Mouse (Mus musculus): ENCODE measurements around the gene Smarca4.
"Not testable (repeated sequence)": the region's sequence is repeated elsewhere in the genome, so short reads cannot be mapped to it uniquely, and the experiment has no call there.

The Smarca4 gene

DNA sequence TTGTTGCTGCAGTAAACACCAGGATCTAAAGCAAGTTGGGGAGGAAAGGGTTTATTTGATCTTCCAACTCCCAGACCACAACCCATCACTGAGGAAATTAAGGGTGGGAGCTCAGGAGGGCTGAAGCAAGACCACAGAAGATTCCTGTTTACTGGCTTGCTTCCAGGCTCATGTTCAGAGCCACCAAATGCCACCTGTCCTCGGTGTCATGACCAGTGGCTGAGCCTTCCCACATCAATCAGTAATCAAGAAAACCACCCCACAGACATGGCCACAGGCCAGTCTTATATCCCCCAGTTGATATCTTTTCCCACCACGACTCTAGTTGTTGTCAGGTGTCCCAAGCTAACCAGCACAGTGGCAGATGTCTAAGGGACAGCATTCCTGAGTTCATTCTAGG lies 37.3 kb downstream of the Smarca4 start:
- no peak for DNase-seq (ENCODE audit: low spot score in 2 of 2)

DNA sequence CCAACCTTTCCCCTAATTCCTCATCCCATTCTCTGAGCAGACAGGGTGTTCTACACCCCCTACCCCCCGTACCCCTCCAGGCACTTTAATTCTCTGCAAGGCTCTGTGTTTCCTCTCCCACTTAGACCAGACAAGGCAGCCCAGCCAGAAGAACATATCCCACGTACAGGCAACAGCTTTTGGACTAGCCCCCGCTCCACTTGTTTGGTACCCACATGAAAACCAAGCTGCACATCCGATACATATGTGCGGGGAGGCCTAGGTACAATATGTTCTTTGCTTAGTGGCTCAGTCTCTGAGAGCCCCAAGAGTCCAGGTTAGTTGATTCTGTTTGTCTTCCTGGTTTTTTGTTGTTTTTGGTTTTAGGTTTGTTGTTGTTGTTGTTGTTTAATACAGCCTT lies 46.1 kb downstream of the Smarca4 start:
- DNase-seq (ENCODE audit: low spot score in 2 of 2): no peak

DNA sequence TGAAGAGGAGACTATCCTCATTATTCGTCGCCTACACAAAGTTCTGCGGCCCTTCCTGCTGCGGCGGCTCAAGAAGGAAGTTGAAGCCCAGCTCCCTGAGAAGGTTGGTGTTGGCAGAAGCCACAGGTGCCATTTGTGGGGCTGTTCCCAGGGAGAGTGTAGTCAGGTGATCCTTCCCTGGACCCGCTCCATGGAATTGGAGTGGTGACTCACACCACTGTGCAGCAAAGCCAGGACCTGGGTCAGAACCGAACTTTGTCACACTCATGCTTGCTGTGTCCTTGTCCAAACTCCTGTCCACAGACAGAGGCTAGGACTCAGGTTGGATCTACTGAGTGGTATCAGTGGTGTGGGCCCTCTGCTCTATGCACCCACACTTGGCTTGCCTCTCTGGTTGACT lies 53.0 kb downstream of the Smarca4 start:
- DNase-seq (ENCODE audit: low spot score in 2 of 2): no peak

DNA sequence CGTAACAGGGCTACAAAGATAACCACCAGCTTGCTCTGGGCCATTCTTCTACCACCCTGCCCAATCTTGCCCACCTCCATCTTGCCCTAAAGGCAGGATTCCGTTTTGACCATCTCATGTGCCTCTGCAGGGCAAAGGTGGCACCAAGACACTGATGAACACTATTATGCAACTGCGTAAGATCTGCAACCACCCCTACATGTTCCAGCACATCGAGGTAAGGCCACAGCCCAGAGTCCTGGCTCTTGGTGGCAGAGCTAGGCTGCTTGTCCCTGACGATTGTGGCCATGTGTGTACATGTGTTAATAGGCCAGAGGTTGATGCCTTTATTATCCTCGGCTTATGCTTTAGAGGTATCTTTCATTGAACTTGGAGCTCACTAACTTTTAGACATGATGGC lies 54.4 kb downstream of the Smarca4 start:
- no peak for DNase-seq (ENCODE audit: low spot score in 2 of 2)

DNA sequence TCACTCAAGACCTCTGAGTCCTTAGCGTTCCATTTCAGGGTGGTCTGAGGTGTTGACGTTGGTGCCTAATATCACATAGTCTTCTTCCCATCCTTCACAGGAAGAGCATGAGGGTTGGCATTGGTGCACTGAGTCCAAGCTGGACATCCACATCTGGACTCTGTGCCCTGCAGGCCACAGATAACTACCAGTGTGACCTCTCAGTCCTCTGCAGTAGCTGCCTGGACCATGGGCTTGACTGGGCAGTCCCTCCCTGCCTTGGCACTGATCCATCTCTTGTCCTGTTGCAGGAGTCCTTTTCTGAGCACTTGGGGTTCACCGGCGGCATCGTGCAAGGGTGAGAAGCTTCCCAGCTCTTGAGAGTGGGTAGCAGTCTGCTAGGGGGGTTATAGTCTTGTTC lies 55.8 kb downstream of the Smarca4 start:
- no peak for DNase-seq (ENCODE audit: low spot score in 2 of 2)

DNA sequence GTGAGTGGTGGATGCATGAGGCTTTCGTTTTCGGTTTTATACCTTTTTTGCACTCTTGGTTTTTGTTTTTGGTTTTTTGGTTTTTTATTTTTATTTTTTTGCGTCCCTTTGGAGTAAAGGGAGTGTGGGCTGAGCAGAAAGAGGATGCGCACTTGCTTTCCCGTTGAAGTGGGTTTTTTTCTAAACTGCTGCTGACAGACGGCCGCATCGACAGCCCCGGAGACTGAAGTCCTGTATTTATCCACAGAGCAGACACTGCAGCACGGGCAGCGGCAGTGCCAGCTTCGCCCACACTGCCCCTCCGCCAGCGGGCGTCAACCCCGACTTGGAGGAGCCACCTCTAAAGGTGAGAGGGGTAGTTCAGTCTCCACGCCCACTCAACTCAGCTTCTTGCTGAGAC lies 61.7 kb downstream of the Smarca4 start:
- no peak for DNase-seq (ENCODE audit: low spot score in 2 of 2)

DNA sequence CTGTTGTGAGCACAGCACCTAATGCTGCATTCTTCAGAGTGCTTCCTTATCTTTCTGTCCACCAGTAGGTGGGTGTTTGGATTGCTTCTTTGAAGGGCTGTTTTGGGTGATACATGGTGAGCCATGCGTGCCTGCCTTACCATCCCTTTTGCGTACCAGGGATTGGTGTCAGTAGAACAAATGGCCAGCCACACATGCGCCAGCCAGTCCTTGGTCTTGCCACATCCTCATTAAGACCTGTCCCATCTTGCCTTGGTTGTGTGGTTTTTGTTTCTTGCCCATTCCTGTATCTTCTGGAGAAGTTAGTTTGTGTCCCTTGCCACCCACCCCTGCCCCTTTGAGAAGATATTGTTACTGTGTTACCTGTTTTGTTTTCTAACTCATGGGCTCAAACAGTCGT lies 64.5 kb downstream of the Smarca4 start:
- no peak for DNase-seq (ENCODE audit: low spot score in 2 of 2)

DNA sequence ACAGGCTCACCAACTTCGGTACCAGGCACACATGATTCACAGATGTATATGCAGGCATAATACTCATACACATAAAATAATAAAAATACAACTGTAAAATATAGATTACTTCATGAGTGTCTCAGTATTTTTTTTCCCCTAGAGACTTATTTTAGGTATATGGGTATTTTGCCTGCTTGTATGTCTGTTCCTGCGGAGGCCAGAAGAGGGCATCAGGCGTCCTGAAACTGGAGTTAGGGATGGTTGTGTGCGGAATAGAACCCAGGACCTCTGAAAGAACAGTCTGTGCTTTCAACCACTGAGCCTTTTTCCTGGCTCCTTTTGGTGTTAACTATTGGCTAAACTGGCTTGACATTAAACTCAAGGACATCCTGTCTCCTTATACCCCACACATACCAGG lies 66.9 kb downstream of the Smarca4 start:
- no peak for DNase-seq (ENCODE audit: low spot score in 2 of 2)

DNA sequence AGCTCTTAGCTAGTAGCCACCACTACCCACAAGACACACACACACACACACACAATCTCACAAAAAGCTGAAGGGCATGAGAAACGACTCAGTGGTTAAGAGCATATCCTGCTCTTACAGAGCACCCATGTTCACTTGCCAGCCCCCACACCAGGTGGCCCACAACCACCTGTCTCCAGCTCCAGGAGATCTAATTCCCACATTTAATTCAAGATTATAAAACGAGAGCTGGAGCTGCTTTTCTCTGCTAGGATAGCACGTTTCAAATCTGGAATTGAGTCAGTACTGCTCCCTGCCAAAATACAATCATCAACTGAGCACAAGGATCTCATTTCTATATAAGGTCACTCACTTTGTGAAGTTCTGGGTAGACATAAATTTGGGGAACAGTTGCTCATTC lies 67.9 kb downstream of the Smarca4 start:
- no peak for DNase-seq (ENCODE audit: low spot score in 2 of 2)

DNA sequence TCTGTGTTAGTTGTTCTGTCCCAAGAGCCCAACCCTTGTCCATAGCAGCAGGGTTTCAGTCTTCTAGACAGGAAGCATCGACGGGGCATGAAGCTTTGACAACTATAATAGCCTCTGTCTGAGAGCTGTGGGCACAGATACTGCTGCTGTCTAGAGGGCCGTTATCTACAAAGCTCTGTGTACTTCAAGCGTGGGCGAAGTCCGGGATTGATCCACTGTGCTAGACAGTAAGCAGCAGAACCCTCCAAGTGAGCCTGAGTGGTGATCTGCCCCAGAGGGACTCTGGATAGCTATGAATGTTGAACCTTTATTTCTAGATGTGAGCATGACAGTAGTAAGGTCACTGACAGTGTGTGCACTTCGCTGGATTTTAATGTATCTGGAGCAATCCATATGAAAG lies 72.6 kb downstream of the Smarca4 start:
- no peak for DNase-seq (ENCODE audit: low spot score in 2 of 2)

DNA sequence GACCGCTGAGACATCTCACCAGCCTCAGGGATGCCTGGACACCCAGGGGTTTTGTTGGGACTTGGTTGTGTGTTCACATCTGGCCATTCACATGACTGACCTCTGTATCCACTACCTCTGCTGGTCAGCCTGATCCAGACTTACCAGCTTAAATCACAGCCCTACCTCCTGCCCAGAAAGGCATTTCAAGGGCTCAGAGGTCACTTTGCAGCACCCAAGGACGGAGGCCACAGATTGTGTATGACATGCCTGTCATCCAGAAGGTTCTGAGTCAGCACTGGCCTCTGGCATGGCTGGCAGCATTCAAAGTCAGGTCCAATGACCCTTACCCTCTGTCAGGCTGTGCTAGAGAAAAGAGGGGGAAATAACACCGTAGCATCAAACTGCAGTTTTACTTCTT lies 74.1 kb downstream of the Smarca4 start:
- no peak for DNase-seq (ENCODE audit: low spot score in 2 of 2)

DNA sequence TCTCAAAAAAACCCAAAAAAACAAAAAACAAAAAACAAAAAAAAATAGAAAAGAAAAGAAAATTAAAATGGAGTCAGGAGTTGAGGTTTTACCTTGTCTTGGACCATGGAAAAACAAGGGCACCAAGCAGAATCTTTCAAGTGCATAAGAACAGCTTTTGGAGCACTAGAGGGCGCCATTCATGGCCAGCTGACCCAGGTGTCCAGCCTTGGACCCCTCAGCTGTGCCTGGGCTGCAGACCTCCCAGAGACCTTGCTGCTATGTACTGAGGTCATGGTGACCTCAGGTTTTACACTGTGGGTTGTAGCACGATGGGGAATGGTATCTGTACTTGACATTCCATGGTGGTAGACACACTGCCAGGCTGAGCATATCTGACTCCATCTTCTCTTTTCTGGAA lies 75.9 kb downstream of the Smarca4 start:
- no peak for DNase-seq (ENCODE audit: low spot score in 2 of 2)

DNA sequence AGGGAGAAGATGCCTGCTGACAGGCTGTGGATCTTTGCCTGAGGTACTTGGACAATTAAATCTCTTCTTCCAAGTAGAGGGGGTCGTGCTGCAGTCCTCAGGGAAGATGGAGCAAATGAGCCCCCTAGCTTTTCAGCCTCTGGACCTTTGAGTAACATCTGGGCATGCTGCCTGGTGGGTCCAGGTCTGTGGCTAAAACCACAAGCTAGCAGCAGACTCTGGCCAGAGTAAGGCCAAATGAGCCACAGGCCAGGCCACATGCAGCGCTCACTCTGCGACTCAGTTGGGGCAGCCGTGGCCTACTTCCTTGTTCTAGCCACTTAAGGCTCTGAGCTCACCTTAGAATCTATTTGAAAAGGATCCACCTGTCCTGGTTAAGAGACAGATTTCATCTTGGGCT lies 76.5 kb downstream of the Smarca4 start:
- no peak for DNase-seq (ENCODE audit: low spot score in 2 of 2)

DNA sequence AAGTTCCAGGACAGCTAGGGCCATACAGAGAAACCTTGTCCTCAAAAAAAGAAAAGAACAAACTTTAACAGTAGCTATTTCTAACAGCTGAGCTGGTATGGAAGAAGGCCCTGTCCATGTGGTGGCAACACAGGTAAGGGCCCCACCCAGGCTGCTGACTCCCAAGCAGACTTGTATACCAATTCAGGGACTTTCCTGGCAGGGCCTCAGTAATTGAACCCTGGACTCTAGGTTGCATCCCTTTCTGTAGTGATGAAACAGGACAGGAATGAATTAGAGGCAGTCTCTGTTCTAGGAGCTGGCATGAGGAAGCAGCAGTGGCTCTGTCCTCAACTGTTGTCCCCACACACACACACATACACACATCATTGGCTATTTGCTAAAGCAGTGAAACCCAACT lies 78.1 kb downstream of the Smarca4 start:
- DNase-seq (ENCODE audit: low spot score in 2 of 2): no peak

DNA sequence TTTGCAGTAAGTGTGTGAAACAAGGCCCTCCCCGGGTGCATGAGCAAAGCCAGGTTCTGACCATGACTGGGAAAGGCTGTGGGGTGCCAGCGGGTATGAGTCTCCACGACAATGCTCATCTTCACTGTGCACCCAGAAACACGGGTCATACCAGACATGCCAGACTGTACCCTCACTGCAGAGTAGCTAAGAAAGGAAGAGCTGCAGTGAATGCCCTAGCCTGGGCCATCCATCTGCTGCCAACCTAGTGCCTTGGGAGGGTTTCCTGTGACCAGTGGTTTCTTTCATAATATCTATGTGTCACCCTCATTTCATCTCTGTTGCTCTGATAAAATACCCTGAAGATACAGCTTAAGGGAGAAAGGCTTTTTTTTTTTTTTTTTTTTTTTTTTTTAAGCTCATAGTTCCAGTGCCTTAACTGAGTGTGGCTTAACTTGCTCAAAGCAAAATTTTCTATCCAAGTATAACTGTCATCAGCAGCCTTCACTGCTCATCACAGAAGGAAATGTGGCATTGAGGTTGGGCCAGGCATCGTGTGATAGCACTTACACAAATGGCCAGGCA lies 79.3 kb downstream of the Smarca4 start:
- DNase-seq (ENCODE audit: low spot score in 2 of 2): no peak

DNA sequence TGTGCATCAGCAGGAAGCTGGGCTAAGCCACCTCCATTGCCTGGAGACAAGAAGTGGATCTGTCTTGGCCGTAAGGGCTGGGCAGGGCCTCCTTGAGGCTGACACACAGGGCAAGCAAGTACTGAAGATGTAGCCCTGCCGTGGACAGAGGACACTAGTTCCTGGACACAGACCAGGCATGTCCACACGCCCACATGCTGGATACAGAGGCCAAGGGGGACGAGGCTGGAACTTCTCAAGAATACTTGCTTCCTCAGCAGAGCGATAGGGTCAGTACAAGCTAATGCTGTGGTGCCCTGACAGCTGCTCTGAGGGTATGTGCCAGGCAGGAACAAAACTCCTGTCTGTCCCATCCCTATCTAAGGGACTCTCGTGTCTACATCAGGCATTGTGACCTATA lies 81.2 kb downstream of the Smarca4 start:
- DNase-seq (ENCODE audit: low spot score in 2 of 2): no peak

DNA sequence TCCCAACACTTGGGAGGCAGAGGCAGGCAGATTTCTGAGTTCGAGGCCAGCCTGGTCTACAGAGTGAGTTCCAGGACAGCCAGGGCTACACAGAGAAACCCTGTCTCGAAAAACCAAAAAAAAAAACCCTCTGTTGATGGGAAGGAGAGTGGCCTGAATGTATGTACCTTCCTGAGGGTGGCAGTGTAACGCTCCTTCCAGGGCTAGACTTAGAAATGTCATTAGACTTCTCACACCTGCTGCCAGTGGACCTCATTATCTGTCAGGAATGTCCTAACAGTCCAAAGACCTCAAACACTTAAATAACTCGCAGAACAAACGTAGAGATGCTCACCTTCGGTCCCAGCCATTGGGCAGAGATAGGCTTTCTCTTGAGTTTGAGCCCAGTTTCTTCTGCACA lies 83.3 kb downstream of the Smarca4 start:
- DNase-seq (ENCODE audit: low spot score in 2 of 2): not testable (repeated sequence)

DNA sequence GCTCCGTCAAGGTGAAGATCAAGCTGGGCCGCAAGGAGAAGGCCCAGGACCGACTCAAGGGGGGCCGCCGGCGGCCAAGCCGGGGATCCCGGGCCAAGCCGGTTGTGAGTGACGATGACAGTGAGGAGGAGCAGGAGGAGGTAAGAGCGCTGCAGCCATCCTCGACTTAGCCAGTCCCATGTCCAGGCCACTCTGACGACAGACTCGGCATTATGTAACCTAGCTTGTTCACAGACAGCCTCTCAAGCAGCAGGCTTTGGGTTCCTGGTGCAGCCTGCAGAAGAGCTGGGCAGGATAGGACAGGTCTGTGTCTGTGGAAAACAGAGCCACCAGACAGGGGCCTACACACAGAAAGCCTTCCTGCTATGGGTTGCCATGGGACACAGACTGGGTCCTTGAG lies 85.1 kb downstream of the Smarca4 start:
- DNase-seq (ENCODE audit: low spot score in 2 of 2): no peak

DNA sequence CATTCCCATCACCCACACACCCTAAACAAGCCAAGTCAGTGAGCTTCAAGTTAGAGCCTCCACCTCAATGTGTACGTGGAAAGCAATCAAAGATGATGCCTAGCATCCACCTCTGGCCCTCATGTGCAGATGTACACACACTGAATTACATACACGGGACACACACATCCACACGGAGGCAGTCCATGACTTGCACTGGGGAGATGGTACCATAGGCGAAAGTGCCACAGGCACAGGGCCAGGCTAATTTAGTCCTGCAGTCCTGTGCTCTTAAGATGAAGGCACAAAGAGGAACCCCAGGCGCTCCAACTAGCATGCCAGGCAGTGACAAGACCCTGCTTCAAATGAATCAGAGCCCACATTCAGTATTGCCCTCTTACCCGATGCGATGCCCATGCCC lies 87.5 kb downstream of the Smarca4 start:
- DNase-seq (ENCODE audit: low spot score in 2 of 2): no peak

DNA sequence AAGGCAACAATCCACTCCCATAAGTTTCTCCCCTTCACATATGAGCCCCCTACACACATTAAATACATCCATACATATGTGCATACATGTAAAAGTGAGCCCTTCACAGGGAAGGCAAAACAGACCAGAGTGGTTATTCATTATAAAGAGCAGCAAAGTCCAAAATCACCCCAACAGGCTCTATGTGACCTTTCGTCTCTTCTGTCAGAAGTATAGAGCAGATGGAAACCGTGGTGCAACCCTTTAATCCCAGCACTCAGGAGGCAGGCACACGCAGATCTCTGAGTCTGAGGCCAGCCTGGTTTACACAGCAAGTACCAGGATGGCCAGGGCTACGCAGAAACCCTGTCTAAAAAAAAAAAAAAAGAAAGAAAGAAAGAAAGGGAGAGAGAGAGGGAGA lies 90.1 kb downstream of the Smarca4 start:
- no peak for DNase-seq (ENCODE audit: low spot score in 2 of 2)

DNA sequence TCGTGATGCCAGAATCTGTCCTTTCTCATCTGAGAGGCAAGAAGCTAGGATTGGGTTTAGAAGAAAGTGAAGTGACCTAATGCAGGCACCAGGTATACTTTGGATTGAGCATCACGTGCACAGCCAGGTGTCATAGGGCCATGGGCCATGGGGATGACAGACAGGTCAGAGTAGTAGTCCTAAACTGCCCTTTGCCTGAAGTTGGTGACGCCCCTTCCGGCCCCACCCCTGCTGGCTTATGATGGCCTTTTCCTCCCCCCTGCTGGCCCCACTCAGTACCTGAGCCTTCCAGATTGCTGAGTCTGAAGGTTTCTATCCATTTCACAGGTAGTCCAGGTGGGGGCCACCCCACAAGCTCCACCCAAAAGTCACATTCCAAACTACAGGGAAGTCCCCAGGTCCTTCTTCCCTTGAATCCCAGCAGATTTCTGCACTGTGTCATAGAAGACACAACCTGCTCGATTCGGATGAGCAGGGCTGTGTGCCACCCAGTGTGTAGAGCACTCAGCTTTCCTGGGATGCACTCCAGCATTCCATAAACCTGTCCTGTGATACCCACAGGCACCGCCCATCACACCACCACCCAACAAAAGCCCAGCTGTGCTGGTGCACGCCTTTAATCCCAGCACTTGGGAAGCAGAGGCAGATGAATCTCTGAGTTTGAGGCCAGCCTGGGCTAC lies 90.8 kb downstream of the Smarca4 start:
- no peak for DNase-seq (ENCODE audit: low spot score in 2 of 2)

DNA sequence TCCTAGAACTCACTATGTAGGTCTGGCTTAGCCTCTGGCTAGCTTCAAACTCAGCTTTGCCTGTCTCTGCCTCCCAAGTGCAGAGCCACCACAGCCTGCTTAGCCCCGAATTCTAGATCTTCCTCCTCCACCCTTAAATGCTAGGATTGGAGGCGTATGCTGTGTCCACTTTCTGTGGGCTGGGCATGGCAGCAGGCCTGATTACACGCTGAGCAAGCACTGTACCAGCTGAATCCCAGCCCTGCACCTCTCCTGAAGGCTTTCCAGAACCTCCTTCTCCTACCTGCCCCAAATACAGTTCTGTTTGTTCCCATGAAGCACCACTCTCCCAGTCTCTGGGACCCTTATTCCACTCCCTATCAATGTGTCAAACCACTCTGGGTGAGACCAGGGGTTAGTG lies 93.4 kb downstream of the Smarca4 start:
- DNase-seq (ENCODE audit: low spot score in 2 of 2): no peak

DNA sequence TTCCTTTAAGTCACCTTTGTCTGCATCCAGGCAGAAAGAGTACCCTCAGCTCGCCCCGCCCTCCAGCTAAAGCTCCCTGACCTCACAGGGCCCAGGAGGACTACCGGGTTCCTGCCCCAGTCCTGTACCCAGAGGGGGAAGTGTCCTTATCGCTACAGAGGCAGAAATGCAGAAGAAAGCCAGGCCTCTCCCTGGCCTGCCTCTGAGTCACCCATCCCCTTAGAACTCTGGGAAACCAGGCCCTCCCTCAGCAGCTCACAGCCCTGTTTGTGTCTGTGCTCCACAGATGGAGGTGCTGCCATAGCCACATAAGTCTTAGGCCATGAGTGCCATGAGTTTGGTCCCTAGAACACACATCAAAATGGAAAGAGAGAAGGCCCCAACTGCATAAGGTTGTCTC lies 99.3 kb downstream of the Smarca4 start:
- no peak for DNase-seq (ENCODE audit: low spot score in 2 of 2)

DNA sequence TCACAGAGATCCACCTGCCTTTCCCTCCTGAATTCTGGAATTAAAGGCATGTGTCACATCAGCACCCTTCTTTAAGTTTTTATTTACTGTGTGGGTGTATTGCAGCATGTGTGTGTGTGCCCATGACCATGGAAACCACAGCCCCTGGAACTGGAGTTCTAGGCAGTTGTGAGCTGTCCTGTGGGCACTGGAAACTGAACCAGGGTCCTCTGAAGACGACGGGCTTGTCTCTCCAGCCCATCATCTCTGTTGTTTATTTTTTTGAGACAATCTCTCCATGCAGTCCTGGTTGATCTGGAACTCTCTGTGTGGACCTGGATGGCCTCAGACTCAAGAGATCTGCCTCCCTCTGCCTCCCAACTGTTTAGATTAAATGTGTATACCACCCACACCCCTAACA lies 101.0 kb downstream of the Smarca4 start:
- no peak for DNase-seq (ENCODE audit: low spot score in 2 of 2)
